Mouse (Mus musculus) urinary bladder, adult 2 months (tissue): ENCODE measurements around the gene Adgra1. TPM values are rescaled to one million over a fixed set of nuclear protein-coding genes. Genes with fewer than 3 reads are reported as not detected.

Source experiments
- DNase-seq: peaks from one replicate; pipeline ENCODE4 v3.0.0; 2022; ENCODE audit warnings: low spot score
- polyA plus RNA-seq: library from polyadenylated mRNA; depleted of rRNA; stranded (reverse); fragments of >200 nt; gene quantifications from 2 replicates; pipeline ENCODE4 v1.2.3, GENCODE M21; 2012; rRNA removed

The Adgra1 gene
- polyA plus RNA-seq = 2.1 and 3.5 TPM in 2 replicates

- DNase-seq = peak; percentile 25
Measured at GRCm38 (mm10) chr7:139834036-139834435, at the start of gene Adgra1. Gene Adgra1 (plus strand): TSS chr7:139834174.

DNA sequence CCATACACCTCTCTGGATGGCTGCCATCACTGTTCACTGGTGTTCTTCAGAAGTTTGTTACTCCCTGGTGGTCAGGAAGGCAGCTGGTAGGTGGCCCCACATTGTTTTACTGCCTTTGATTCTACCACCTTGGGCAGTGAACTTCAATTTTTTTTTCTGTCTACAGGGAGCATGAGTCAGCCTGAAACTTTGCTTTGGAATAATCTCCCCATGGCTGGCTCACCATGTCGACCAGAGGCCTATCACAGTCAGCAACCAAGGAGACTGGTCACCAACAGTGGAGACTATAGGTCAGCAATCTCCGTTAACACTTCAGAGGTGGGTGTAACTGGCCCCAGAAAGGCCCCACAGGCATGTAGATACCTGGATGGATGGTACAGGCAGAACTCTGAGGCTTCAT lies 46.6 kb upstream of the Adgra1 start:
- no peak for DNase-seq

DNA sequence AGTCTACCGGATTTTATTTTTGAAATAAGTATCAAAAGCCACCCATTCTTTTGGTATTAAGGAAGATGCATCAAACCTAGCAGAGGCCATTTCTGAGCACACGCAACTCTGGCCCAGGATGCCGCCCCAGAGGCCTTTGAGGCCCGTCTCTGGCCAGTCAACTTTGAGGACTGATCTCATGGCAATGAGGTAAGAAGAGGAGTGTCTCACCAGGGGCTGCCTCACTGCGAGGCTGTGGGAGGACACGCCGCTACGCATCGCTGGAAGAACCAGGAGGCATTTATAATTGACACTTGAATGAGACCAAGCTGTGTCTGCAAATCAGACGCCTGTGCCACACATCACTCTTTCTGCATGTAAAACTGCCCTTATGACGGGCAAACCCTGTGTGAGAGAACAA lies 45.0 kb upstream of the Adgra1 start:
- DNase-seq = no peak

- no peak for DNase-seq
Measured at GRCm38 (mm10) chr7:139789718-139790117, 44.3 kb upstream of the Adgra1 start.

GRCm38 (mm10) chr7:139791601-139792000 lies 42.4 kb upstream of the Adgra1 start:
- DNase-seq = no peak

DNA sequence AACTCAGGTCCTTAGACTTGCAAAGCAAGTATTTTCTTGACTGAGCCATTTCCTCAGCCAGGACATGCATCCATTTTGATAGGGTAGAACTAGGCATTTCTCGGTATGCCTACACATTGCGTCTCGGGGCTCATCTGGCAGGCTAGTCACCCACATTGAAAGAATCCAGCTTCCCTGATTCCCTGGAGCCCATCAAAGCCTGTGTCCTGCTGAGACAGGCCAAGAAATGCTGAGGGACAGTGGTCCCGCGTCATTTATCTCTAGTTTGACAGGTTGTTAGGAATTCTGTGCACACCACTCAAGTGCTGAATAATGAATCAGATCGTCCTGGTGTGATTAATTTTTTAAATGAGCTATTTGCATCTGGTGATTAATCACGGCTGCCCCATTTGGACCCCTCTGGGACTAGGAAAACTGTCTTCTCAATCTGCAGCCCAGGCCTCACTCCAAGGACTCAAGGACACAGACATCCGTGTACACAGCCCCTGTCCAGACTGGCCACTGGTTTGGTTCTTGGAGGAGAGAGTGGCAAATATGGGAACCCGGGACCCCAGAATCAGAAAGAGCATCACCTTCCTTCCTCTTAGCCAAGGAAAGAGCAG lies 38.9 kb upstream of the Adgra1 start:
- DNase-seq = no peak

DNA sequence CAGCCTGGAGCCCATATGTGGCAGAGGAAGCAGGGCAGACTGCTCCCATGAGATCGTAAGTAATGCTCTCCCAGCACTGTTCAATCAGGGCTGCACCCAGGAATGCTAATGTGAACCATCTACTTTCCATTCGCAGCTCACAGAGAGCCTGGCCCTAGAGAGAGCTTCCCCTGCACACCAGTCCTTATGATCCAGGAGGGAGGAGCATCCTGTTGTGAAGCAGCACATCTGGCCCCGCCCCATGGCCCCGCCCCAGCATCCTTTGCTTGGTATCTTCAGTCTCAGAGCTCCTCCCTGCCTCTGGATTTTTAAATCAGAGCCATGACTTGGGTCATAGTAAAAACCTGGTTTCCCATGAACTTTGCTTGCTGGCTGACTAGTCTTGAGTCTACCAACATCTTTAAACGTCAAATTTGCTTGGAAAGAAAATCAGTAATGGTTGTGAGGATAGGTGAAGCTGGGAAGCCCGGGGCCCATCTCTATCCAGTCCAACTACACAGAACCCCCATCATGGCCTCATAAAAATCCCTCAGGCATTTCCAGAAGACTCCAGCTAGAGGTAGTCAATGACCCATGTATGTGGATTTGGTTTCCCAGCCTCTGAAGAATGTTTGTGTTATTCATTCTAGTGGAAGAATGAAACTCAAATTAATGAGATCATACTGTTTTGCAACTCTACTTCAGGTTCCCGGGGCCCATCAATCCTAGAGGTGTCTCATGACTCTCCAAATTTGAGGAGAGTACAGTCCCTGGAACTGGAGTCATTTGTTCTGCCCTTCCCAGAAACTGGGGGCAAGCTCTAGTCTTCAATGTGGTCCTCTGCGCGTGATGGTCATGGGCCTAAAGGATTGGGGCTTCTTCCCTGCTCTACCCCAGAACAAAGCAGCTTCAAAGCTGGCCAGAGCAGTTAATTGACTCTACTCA lies 36.5 kb upstream of the Adgra1 start:
- no peak for DNase-seq

DNA sequence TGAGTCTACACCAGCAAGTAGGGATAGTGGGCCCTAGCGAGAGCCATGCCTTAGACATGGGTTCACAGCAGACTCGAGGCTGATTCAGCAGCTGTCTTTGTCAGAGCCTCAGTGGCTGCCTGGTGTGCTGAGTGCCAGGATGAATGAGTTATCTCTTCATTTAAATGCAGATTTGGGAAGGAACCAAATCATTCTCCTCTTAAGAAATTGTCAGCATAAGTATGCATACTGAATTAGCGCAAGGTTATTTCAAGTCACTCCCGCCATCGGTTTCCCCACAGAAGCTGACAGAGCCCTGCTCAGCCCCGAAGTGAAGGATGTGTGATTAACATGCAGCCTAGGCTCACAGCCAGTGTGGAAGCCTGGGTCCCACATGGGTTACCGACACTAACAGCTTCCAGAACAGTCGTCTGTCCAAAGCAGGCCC lies 27.8 kb upstream of the Adgra1 start:
- DNase-seq = no peak

DNA sequence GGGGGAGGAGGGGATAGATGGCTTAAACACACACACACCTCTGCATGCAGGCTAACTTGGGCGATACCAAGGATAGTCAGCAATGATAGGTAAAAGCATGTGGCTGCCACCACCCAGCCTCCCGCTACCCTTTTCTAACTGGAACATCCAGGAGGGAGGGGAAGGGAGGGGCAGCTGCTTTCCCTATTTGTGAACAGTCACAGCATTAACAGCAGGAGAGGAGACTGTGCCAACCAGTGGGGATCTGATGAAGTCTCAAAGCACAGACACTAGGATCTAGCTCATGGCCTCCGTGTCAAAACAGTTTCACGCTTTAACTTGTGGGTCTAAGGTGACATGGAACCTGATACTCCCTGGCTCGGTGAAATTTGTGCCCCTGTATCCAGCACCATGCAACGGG lies 23.9 kb upstream of the Adgra1 start:
- DNase-seq = no peak

- DNase-seq = no peak
Measured at GRCm38 (mm10) chr7:139811706-139812105, 22.3 kb upstream of the Adgra1 start.

DNA sequence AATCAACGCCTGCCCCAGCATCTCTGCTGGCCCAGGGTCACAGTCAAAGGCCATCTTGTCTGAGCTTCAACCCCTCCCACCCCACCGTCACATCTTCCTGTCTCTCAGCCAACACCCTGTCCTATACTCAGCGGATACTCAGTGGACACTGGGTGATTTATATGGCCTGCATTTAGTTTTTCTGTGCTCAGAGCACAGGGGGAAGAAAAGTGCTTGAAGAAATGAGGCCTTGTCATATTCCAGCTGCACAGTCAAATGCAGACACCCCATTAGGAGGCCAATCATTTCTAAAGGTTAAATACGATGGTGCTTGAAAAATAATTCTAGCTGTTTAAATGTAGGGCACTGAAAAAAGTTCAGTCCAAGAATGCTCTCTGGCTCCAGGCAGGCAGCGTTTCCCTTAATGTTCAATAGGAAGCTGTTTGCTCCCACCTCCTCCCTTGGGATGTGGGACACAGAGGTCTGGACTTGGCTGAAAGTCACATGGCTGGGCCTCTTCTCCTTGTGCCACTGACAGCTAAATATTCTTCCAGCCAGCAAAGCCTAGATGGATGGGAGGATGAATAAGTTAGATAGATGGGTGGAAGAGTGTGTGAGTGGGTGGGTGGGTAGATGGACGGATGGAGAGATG lies 20.3 kb upstream of the Adgra1 start:
- no peak for DNase-seq

DNA sequence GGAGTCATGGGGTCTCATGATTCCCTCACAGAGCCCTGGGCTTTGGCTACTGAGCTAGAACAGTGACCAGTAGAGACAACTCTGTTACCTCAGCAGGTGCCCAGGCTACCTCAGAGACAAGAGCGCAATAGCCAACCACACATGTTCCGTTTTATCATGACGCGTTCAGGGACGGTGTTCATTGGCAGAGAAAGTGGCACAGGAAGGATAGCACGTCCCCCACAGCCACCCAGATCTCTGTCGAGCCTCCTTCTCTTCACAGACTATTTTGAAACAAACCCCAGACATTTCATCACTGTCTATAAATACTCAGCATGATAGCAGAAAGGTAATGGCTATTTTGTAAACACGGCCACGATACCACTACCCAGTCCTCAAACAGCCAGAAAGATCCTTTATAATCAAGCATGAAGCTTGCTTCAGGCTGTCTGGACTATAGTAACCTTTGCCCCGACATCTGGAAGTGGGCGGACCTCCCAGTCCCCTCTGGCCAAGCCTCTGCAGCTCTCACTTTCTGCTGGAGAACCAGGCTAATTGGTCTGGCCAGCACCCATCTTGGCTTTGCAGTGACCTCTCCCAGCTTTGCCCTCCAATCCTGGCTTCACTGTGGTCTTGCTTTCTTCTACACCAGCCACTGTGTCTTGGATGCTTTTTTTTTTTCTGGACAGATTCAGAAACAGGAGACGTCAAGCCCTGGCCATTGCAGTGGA lies 11.5 kb upstream of the Adgra1 start:
- DNase-seq = no peak

DNA sequence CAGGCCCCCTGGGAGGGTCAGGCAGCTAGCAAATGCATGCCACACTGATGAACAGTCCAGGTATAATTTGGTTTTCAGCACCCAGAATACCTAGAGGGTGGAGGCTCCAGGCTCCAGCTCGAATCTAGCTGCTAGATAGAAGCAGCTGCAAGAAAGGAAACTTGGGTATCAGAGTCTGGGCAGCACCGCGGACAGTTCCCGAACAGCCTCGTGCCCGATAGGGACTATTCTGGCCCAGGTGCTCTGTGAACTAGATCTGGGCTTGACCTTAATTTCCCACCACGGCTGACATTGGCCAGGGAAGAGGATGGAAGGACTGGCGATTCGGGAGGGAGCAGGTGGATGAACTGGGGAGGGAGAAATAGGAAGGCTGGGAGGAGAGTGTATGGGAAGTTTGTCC lies 6.3 kb upstream of the Adgra1 start:
- no peak for DNase-seq

GRCm38 (mm10) chr7:139833532-139833931 lies 442 bp upstream of the Adgra1 start:
- DNase-seq = no peak

- DNase-seq = no peak
Measured at GRCm38 (mm10) chr7:139835140-139836131, 1.5 kb downstream of the Adgra1 start.

DNA sequence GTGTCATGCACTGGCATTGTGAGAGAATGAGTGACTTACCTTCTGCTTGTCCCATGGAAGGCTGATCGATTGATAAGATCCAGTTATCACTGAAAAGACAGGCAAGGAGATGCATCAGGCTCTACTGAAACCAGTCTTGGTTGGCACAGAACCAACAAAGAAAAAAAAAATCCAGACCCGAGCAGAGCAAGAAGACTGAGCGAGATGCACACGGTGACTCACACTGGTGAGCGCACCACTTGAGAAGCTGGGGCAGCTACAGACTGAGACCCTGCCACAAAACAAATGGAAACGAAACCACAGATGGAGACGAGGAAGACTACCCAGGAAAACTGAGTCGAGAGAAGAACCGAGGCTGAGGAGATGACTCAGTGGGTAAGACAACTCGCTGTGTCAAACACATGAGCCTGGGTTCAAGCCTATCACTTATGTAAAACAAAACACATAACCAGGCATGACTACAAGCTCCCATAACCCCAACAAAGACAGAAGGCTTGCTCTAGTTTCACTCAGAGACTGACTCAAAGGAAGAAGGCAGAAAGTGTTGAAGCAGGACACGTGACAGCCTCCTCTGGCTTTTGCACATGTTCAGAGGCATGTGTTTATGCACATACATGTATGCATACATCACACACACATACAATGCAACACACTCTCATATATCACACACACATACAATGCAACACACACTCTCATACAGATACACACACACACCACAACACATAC lies 6.6 kb downstream of the Adgra1 start:
- DNase-seq = no peak

- DNase-seq = no peak
Measured at GRCm38 (mm10) chr7:139842397-139842796, 8.4 kb downstream of the Adgra1 start.

DNA sequence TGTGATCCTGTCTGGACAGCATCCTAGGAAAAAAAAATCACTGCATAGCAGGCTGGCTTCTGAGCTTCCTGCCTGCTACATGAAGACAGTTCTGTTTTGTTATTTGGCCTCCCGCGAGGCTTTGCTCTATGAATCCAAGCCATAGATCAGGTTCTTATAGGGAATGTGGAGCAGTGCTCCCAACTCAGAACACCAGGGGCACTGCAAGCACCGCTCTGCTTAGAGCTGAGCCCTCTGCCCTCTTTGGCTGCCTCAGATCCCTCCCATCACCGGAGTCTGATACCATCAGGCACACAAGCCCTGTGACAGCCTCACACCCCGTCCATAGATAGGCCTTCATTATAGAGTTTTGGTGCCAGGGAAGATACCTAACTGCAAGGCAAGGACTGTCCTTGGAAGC lies 9.2 kb downstream of the Adgra1 start:
- no peak for DNase-seq

DNA sequence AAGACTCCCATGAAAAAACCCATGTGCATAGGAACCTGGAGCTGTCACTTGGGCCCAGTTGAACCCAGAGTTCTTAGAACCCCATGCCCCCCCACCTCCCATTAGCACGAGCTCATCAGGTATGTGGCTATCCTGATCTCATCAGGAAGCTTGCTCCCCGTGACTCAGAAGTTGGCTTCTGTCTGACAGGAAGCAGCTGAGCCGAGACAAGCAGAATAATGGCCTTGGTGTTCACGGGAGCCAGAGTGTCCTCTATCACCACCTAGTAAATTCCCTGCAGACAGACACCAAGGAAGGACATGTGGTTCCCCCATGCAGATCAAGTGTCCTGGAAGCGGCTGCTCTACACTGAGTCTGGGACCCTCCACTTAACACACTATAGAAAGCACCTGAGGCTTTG lies 9.8 kb downstream of the Adgra1 start:
- DNase-seq = no peak

DNA sequence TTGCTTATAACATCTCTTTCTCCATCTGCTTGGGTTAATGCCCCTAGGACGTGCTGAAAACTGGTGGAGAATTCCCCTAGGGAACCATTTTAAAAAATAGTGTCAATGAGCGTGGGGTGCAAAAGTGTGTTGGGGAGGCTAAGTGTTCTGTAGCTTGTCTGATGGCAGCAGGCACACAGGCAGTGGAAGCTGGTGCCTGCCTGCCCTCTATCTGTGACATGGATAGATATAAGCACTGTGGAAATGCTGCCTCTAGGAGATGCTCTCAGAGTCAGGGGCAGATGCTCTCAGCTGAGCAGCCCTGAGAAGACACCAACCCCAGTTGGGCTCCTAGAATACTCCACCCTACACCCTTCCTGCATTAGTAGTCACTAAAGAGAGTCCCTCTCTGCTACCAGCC lies 11.1 kb downstream of the Adgra1 start:
- no peak for DNase-seq
